Mouse (Mus musculus) heart, postnatal 0 days (tissue): ENCODE results near the gene Ppp2ca.
"Not testable (repeated sequence)": the region's sequence is repeated elsewhere in the genome, so short reads cannot be mapped to it uniquely, and the experiment has no call there.

Source experiments
- CTCF ChIP-seq: IDR thresholded peaks from 2 replicates; pipeline ENCODE4 v1.5.1; 2016; ENCODE audit warnings: antibody characterized with exemption, control low read depth, low read depth
- EP300 ChIP-seq: IDR thresholded peaks from 2 replicates; pipeline ENCODE4 v1.6.1; 2016; ENCODE audit warnings: antibody characterized with exemption, low read depth

GRCm38 (mm10) chr11:52143675-52144074, 45.2 kb downstream of the Ppp2ca start:
- peak; percentile 81 for TF ChIP-seq CTCF
- TF ChIP-seq EP300 = not testable (repeated sequence)
